Mouse (Mus musculus): ENCODE results near the gene Olfr1196.

GRCm38 (mm10) chr2:88751270-88751669 is 46.9 kb upstream of the Olfr1196 start, which contains the start of gene Olfr1198:
- TF ChIP-seq FLI1 (IDR thresholded peaks at IDR 0.05; ENCODE audit: low read length) (no peak), GATA1 (IDR thresholded peaks at IDR 0.05; ENCODE audit: borderline replicate concordance, low read length) (no peak)

Measured in megakaryocyte, embryonic 14.5 days (primary cell).